Mouse (Mus musculus) embryonic facial prominence, embryonic 14.5 days (tissue): ENCODE data around the gene Carhsp1. TPM values are rescaled to one million over a fixed set of nuclear protein-coding genes. Genes with fewer than 3 reads are reported as not detected.
A peak's percentile ranks its signal among the peaks of the same experiment; 100 is the strongest.

Experiments
- ATAC-seq: fragments of 200-750 bp; cut with Nextera tagmentation; 2 replicates; pipeline ENCODE4 v1.8.0; 2017; ENCODE audit warnings: low read depth, moderate number of reproducible peaks, moderate TSS enrichment
- DNase-seq: peaks from one replicate; pipeline ENCODE4 v3.0.0-alpha.2; 2015; ENCODE audit warnings: low spot score
- H3K27ac ChIP-seq: fragments of 300-500 bp; sonication (generic); replicated peaks from 2 replicates; pipeline ENCODE4 v1.5.1; 2014; ENCODE audit warnings: low read depth, mild to moderate bottlenecking, low read length, moderate library complexity
- H3K27me3 ChIP-seq: fragments of 300-500 bp; sonication (generic); replicated peaks from 2 replicates; pipeline ENCODE4 v1.6.1; 2014; ENCODE audit warnings: low read length; ENCODE audit not compliant: control insufficient read depth, insufficient read depth
- H3K36me3 ChIP-seq: fragments of 300-500 bp; sonication (generic); 2 replicates; pipeline ENCODE4 v1.6.1; 2014; ENCODE audit warnings: low read length, mixed read lengths; ENCODE audit not compliant: control insufficient read depth, insufficient read depth
- H3K4me1 ChIP-seq: fragments of 300-500 bp; sonication (generic); 2 replicates; pipeline ENCODE4 v1.6.1; 2014; ENCODE audit warnings: antibody characterized with exemption, low read length; ENCODE audit not compliant: control insufficient read depth, insufficient read depth
- H3K4me2 ChIP-seq: fragments of 300-500 bp; sonication (generic); 2 replicates; pipeline ENCODE4 v1.6.1; 2014; ENCODE audit warnings: low read depth, mild to moderate bottlenecking, low read length, moderate library complexity, mixed read lengths
- H3K4me3 ChIP-seq: fragments of 300-500 bp; sonication (generic); 2 replicates; pipeline ENCODE4 v1.5.1; 2014; ENCODE audit warnings: low read depth, mild to moderate bottlenecking, low read length
- H3K9ac ChIP-seq: fragments of 300-500 bp; sonication (generic); 2 replicates; pipeline ENCODE4 v1.6.1; 2014; ENCODE audit warnings: low read depth, mild to moderate bottlenecking, low read length, moderate library complexity, mixed read lengths
- H3K9me3 ChIP-seq: fragments of 300-500 bp; sonication (generic); 2 replicates; pipeline ENCODE4 v1.6.1; 2016; ENCODE audit warnings: low read length; ENCODE audit not compliant: control insufficient read depth
- WGBS: fragments of 180-500 bp; shearing (Covaris S2); extraction: QIAGEN DNeasy Blood & Tissue Kit; methylation state at CpG from one replicate; pipeline ENCODE4 v1.1.7; 2014; 5-methylcytosine and 5-hydroxymethylcytosine counted together
- polyA plus RNA-seq: library from polyadenylated mRNA; unstranded; fragments of >200 nt; fragmentation: Nextera tagmentation; extraction: Ambion mirVana; gene quantifications from 2 replicates; pipeline ENCODE4 v1.2.1, GENCODE M21; 2014

The Carhsp1 gene
- polyA plus RNA-seq, 1 experiment from 2014 or later: 29.2 TPM

DNA sequence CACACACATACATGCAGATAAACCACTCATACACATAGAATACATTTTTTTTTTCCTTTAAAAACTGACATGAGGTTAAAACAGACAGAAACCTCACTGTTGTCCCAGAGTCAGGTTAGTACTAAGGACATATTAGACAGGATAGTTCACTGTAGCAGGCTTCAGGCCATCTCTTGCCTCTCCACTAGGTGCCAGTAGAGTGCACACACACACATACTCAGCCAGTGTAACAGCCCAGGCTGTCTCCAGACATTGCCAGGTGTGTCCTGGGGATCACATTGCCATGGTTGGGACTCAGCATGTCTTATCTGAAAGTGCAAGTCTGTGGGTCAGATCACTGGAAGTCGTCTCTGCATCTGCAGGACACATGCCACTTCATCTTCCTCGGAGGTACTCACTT, 28.1 kb downstream of the Carhsp1 start:
- Histone ChIP-seq H3K36me3 (peaks cover 65% of the 10 kb centered on the region), H3K4me2 (no peak overlapping the region), H3K9ac (no peak overlapping the region), H3K4me1 (no peaks in the 10 kb centered on the region), H3K27me3 (no peaks in the 10 kb centered on the region), H3K4me3 (no peak overlapping the region), H3K9me3 (no peaks in the 10 kb centered on the region), H3K27ac (no peak overlapping the region)
- 82% methylated on average over 2 of the region's 2 CpGs for WGBS
- DNase-seq (peak; percentile 14), ATAC-seq (peak; percentile 87)

DNA sequence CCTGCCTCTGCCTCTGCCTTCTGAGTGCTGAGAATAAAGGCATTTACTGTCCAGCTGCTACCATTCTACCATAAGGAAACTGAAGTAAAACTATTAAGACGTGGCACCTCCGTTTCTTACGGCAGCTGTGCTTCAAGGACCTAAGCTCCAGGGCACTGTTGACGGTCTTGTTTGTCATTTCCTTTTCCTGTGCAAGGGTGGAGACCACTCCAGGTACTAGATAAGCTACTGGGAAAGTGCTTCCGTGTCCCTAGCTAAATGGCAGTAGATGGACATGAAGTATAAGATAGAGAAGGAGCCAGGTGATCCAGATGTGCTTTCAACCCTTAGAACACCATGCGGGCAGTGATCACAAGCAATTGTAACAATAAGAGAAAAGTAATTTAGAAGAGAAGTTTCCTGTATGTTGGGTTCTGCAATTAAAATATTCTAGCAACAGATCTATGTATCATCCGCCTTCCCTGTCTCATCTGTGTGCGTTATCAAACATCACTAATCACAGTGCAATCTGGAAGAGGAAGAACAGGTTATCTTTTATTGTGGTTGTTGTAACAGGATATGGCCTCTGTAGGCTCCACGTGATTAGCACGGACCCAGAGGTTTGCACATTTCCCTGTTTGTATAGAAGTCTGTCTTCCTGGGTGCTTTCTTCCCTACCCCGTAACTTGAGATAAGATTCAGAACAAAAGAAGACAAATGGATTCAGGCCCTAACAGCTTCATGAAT, 32.3 kb downstream of the Carhsp1 start:
- H3K27me3 ChIP-seq: no peaks in the 10 kb centered on the region

DNA sequence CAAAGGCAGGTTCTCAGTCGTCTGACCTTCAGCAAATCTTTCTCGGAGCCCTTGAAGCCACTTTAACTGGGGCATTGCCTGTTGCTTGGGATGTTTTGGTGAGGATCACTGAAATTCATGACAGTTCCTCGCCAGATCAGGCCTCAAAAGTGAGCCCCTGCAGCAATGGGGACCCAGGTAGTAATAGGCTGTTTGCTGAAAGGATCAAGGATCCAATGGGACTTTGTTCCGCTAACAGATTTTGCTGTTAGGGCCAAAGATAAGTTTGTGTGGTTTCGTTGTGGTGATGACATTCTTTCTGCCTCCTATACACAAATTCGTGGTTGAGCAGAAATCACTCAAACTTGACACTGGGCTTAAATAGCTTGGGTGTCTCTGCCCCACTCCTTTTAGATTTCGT, 33.8 kb downstream of the Carhsp1 start:
- Histone ChIP-seq H3K27ac (peak overlapping the region; percentile 83), H3K27me3 (no peaks in the 10 kb centered on the region), H3K36me3 (peaks cover 37% of the 10 kb centered on the region), H3K4me2 (peak overlapping the region; percentile 92), H3K9ac (peak overlapping the region; percentile 89), H3K4me1 (peaks cover 13% of the 10 kb centered on the region; the same call in 1 of the 2 replicates), H3K9me3 (no peaks in the 10 kb centered on the region), H3K4me3 (peak overlapping the region; percentile 81)
- ATAC-seq (no peak), DNase-seq (no peak)
- 42% methylated on average over 7 of the region's 7 CpGs for WGBS

More for the DNA sequence above, 32.3 kb downstream of the Carhsp1 start:
- no peak overlapping the region for H3K27ac ChIP-seq
- DNase-seq (no peak), ATAC-seq (no peak)
- H3K4me3 ChIP-seq: no peak overlapping the region
- H3K36me3 ChIP-seq: peaks cover 37% of the 10 kb centered on the region
- no peak overlapping the region for H3K9ac ChIP-seq
- peaks cover 13% of the 10 kb centered on the region; the same call in 1 of the 2 replicates for H3K4me1 ChIP-seq
- H3K9me3 ChIP-seq: no peaks in the 10 kb centered on the region
- WGBS: 89% methylated on average over 11 of the region's 11 CpGs
- H3K4me2 ChIP-seq: no peak overlapping the region

DNA sequence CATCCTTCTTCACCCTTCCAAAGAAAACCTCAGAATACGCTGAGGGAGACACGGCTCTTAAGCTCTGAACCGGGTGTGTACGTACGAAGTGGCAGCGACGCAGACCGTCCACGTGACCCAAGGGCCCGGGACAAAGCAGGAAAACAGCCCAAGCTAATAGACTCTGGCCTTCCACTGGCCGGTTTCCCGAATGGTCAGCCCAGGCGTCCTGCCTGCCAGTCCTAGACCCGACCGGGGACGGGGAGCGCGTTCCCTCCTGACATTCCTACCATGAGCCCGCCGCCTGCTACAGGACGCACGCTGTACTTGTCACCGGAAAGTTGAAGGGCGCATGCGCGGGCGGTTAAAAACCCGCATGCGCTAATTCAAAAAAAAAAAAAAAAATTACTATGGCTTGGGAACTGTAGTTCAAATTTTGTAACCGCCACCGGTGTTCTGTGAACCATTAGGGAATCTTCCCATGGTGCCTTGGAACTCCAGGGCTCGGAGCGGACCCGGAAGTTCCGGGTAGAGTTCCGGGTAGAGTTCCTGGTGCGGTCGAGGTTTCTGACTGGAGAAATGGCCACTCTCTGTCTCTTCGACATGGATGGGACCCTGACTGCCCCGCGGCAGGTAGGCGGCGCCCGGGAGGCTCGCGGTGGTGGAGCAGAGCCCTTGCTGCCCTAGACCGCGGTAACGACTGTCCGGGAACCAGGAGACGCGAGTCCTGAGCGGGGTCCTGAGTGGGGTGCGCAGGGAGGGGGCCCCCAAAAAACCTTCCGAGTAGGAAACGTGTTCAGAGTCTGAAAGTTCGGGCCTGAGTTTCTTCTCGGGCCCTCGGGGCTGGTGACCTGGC, 34.5 kb downstream of the Carhsp1 start, which contains the start of the genes Pmm2 and Tmem186:
Gene Pmm2 (plus strand): TSS at position 458 of the 835 bp plus-strand sequence.
Gene Tmem186 (minus strand): TSS at position 496 of the 835 bp plus-strand sequence.
- no peaks in the 10 kb centered on the region for H3K9me3 ChIP-seq
- peak within 1 kb of the TSS; percentile 83 for H3K27ac ChIP-seq
- H3K4me1 ChIP-seq: peaks cover 13% of the 10 kb centered on the region; the same call in 1 of the 2 replicates
- peak within 1 kb of the TSS; percentile 89 for H3K9ac ChIP-seq
- peaks cover 38% of the 10 kb centered on the region for H3K36me3 ChIP-seq
- peak within 1 kb of the TSS; percentile 81 for H3K4me3 ChIP-seq
- WGBS: under 1% methylated on average over 59 of the region's 59 CpGs
- ATAC-seq (peak; percentile 95), DNase-seq (peak; percentile 97)
- H3K27me3 ChIP-seq: no peaks in the 10 kb centered on the region
- peak within 1 kb of the TSS; percentile 92 for H3K4me2 ChIP-seq

DNA sequence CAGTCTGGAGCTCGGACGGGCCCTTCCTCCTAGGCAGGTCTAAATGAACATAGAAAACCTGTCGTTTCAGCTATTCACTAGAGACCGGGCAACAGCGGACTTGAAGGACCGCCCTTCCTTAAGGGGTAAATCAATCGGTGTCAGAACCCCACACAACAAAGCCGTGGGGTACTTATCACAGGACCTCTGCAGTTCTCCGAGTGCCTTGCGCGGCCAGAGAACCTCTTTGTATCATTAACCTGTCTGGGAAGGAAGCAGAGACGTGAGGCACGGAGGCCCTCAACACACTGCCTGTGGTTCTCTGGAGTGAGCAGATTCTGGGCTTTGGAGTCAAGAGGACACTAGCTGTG, 35.1 kb downstream of the Carhsp1 start:
- peak overlapping the region; percentile 89 for H3K9ac ChIP-seq
- H3K4me3 ChIP-seq: peak overlapping the region; percentile 81
- ATAC-seq (peak; percentile 4; the same call in 1 of the 2 replicates), DNase-seq (peak; percentile 8)
- peaks cover 13% of the 10 kb centered on the region; the same call in 1 of the 2 replicates for H3K4me1 ChIP-seq
- no peaks in the 10 kb centered on the region for H3K9me3 ChIP-seq
- H3K36me3 ChIP-seq: peaks cover 42% of the 10 kb centered on the region
- 1% methylated on average over 13 of the region's 13 CpGs for WGBS
- peak overlapping the region; percentile 83 for H3K27ac ChIP-seq
- peak overlapping the region; percentile 92 for H3K4me2 ChIP-seq
- H3K27me3 ChIP-seq: no peaks in the 10 kb centered on the region

DNA sequence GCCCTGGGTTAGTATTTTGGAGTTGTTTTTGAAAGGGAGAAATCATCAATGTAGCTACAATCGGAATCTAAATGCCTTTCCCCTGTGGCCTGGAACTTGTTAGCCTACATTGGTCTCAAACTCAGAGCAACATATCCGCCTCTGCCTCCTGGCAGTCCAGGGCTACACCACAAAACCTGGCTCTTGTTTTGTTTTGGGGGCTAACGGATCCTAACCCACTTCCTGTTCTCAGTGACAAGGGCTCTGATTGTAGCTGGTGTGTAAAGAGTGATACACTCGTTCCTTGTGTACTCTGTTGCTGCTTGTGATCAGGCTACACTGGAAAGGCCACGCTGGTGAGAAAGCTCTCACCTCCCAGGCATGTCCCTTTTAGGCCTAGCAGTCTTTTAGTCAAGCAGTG, 40.5 kb downstream of the Carhsp1 start:
- peaks cover 35% of the 10 kb centered on the region for H3K36me3 ChIP-seq
- H3K9ac ChIP-seq: no peak overlapping the region
- peaks cover 5% of the 10 kb centered on the region; the same call in 1 of the 2 replicates for H3K4me1 ChIP-seq
- H3K9me3 ChIP-seq: no peaks in the 10 kb centered on the region
- H3K27me3 ChIP-seq: no peaks in the 10 kb centered on the region
- WGBS: 81% methylated on average over 5 of the region's 5 CpGs
- H3K4me3 ChIP-seq: no peak overlapping the region
- ATAC-seq (no peak), DNase-seq (no peak)
- H3K4me2 ChIP-seq: no peak overlapping the region
- H3K27ac ChIP-seq: no peak overlapping the region

DNA sequence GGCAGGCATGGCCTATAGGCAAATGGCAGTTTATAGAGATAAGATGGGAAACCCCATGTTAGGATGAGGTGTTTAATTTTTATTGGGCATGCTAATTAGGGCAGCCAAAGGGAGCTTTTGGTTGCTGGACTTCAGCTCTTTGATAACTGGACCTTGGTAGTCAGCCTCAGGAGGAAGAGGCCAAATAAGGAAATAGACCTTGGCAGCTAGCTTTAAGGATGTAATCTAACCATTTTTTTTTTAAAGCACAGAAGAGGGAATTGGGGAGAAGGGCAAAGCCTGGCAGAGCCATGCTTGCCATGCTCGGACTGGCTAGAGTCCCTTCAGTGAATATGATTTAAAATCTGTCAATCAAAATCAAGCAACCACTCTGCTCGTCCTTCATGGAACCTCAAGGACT, 41.5 kb downstream of the Carhsp1 start:
- WGBS: 84% methylated on average over 2 of the region's 2 CpGs
- Histone ChIP-seq H3K9ac (no peak overlapping the region), H3K4me2 (no peak overlapping the region), H3K27ac (no peak overlapping the region), H3K27me3 (no peaks in the 10 kb centered on the region), H3K9me3 (no peaks in the 10 kb centered on the region), H3K36me3 (peaks cover 30% of the 10 kb centered on the region), H3K4me3 (no peak overlapping the region), H3K4me1 (no peaks in the 10 kb centered on the region)
- ATAC-seq (no peak), DNase-seq (no peak)

DNA sequence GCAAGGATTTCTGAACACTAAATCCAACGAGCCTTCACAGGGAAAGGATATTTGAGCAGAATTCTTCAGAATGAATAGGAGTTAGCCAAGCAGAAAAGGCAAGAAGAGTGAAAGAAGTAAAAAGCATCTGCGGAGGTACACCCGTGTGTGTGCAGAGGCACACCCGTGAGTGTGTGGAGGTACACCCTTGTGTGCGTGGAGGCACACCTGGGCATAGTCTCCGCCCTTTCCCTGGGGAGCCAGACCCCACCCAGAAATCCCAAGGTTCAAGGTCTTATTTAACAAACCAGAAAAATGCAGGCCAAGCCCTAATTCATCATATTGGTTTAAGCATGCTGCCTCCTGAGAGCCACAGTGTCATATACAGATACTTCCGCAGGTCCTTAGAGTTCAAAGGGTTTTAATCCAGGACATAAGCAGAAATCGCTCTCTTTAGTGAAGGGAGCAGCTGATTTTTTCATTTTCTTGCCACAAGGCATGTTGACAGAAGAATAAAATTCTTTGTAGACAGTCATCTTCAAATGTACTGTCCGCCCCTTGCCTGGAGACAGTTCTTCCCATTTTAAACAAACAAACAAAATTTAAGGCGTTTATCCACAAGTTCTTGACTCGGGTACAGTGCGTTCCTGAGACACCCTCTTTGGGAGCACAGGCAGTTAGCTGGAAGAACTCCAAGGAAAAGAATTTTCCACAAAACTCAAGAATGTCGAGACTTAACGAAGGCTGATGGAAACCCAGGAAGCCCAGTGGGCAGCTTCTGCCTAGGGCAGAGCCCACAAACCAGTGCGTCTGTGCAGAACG, 51.4 kb downstream of the Carhsp1 start:
- Histone ChIP-seq H3K4me3 (no peak overlapping the region), H3K4me2 (no peak overlapping the region), H3K4me1 (no peaks in the 10 kb centered on the region), H3K36me3 (0 out of 2 replicates have a peak, but pooled peaks cover 8% of the 10 kb centered on the region), H3K9me3 (no peaks in the 10 kb centered on the region), H3K9ac (no peak overlapping the region), H3K27me3 (no peaks in the 10 kb centered on the region), H3K27ac (peak overlapping the region; percentile 55)
- DNase-seq: peak; percentile 32
- WGBS: 71% methylated on average over 16 of the region's 16 CpGs
- no peak for ATAC-seq
